Mouse (Mus musculus) heart, embryonic 16.5 days (tissue): Measurements from ENCODE around the gene AI661453. TPM values are rescaled to one million over a fixed set of nuclear protein-coding genes. Genes with fewer than 3 reads are reported as not detected.
"Not testable (repeated sequence)": the region's sequence is repeated elsewhere in the genome, so short reads cannot be mapped to it uniquely, and the experiment has no call there.

Experiments used
- ATAC-seq: fragments of 200-750 bp; cut with Nextera tagmentation; replicated peaks from 2 replicates; pipeline ENCODE4 v1.8.0; 2017; ENCODE audit warnings: moderate number of reproducible peaks; ENCODE audit not compliant: insufficient read depth, low FRiP score; ENCODE audit errors: extremely low read depth
- H3K27ac ChIP-seq: fragments of 300-500 bp; sonication (generic); 2 replicates; pipeline ENCODE4 v1.5.1; 2014; ENCODE audit warnings: mild to moderate bottlenecking, low read length, control low read depth, moderate library complexity
- H3K27me3 ChIP-seq: fragments of 300-500 bp; sonication (generic); 2 replicates; pipeline ENCODE4 v1.6.1; 2014; ENCODE audit warnings: low read length, mixed read lengths; ENCODE audit not compliant: control insufficient read depth, insufficient read depth
- H3K36me3 ChIP-seq: fragments of 300-500 bp; sonication (generic); 2 replicates; pipeline ENCODE4 v1.6.1; 2014; ENCODE audit not compliant: control insufficient read depth, insufficient read depth
- H3K4me1 ChIP-seq: fragments of 300-500 bp; sonication (generic); 2 replicates; pipeline ENCODE4 v1.6.1; 2014; ENCODE audit warnings: low read length, mixed read lengths; ENCODE audit not compliant: control insufficient read depth, insufficient read depth
- H3K4me2 ChIP-seq: fragments of 300-500 bp; sonication (generic); 2 replicates; pipeline ENCODE4 v1.6.1; 2014; ENCODE audit warnings: low read depth, mild to moderate bottlenecking, control low read depth, low read length
- H3K4me3 ChIP-seq: fragments of 300-500 bp; sonication (generic); 2 replicates; pipeline ENCODE4 v1.5.1; 2014; ENCODE audit warnings: mild to moderate bottlenecking, control low read depth, low read length
- H3K9ac ChIP-seq: fragments of 300-500 bp; sonication (generic); 2 replicates; pipeline ENCODE4 v1.6.1; 2014; ENCODE audit warnings: low read length, control low read depth
- H3K9me3 ChIP-seq: fragments of 300-500 bp; sonication (generic); replicated peaks from 2 replicates; pipeline ENCODE4 v1.6.1; 2016; ENCODE audit warnings: low read length; ENCODE audit not compliant: control insufficient read depth
- WGBS: fragments of 180-500 bp; shearing (Covaris S2); extraction: QIAGEN DNeasy Blood & Tissue Kit; methylation state at CpG from one replicate; pipeline ENCODE4 v1.1.7; 2014; 5-methylcytosine and 5-hydroxymethylcytosine counted together
- polyA plus RNA-seq: library from polyadenylated mRNA; unstranded; fragments of >200 nt; fragmentation: Nextera tagmentation; extraction: Ambion mirVana; gene quantifications from 2 replicates; pipeline ENCODE4 v1.2.1, GENCODE M21; 2015

Gene AI661453
- polyA plus RNA-seq, 1 experiment from 2014 or later: 0.77 TPM

- H3K27ac ChIP-seq: 0 out of 2 replicates have a peak overlapping the region, but pooled peaks have one; percentile 9
- H3K4me3 ChIP-seq: peak overlapping the region; percentile 90
- H3K9ac ChIP-seq: peak overlapping the region; percentile 91
- H3K9me3 ChIP-seq: no peaks in the 10 kb centered on the region
- peak; percentile 4; the same call in 1 of the 2 replicates for ATAC-seq
- no peaks in the 10 kb centered on the region for H3K27me3 ChIP-seq
- H3K4me1 ChIP-seq: peaks cover 22% of the 10 kb centered on the region
- peak overlapping the region; percentile 91 for H3K4me2 ChIP-seq
- peaks cover 20% of the 10 kb centered on the region for H3K36me3 ChIP-seq
- WGBS: 8% methylated on average over 11 of the region's 11 CpGs
Observed at GRCm38 (mm10) chr17:47501531-47501930, 65.1 kb downstream of the AI661453 start.

DNA sequence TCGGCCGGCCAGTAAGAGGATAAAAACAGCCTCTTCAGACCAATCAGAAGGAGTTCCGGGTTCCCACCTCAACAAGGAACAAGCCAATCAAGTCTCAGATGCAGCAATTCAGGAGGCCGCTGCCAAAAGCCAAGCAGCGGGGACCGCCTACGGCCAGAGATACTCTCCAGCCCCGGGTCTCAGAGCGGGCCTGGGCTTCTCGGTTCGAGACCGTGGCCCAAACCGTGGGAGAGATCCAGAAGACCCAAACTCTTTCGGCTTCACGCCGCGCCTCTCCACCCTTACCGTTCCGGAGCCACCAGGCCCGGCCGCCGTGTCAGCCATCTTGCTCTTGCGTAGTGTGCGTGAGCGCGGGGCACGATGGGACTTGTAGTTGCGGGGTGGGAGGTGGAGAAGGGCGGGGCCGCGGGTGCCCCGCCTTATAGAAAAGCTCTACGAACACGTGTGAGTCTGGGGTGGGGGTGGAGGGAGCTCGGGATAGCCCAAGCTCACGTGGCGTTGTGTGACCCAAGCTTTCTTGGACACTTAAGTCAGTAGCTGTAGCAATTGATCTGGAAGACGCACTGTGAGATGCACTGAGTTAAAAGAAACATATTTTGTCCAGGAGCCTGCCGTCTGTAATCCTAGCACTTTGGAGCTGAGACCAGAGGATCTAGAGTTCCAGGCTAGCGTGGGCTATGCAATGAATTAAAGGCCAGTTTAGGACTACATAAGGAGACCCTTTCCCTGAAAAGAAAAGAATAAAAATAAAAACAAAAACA lies 65.7 kb downstream of the AI661453 start, which contains the start of gene Taf8:
Gene Taf8, minus strand, starts transcription at position 347 of the 761 bp plus-strand sequence.
- H3K9me3 ChIP-seq: no peaks in the 10 kb centered on the region
- ATAC-seq: peak; percentile 94
- WGBS: 2% methylated on average over 40 of the region's 40 CpGs
- no peaks in the 10 kb centered on the region for H3K27me3 ChIP-seq
- peak within 1 kb of the TSS; percentile 91 for H3K9ac ChIP-seq
- H3K4me3 ChIP-seq: peak within 1 kb of the TSS; percentile 90
- peaks cover 22% of the 10 kb centered on the region for H3K4me1 ChIP-seq
- H3K4me2 ChIP-seq: peak within 1 kb of the TSS; percentile 91
- peak within 1 kb of the TSS; percentile 87 for H3K27ac ChIP-seq
- H3K36me3 ChIP-seq: peaks cover 15% of the 10 kb centered on the region

GRCm38 (mm10) chr17:47502707-47503045 lies 66.3 kb downstream of the AI661453 start:
- WGBS: 79% methylated on average over 6 of the region's 6 CpGs
- H3K9me3 ChIP-seq, H3K27me3 ChIP-seq, ATAC-seq, H3K4me3 ChIP-seq: not testable (repeated sequence)
- H3K36me3 ChIP-seq: peaks cover 12% of the 10 kb centered on the region
- 0 out of 2 replicates have a peak overlapping the region, but pooled peaks have one; percentile 24 for H3K9ac ChIP-seq
- peak overlapping the region; percentile 91; the same call in 1 of the 2 replicates for H3K4me2 ChIP-seq
- peaks cover 24% of the 10 kb centered on the region for H3K4me1 ChIP-seq
- H3K27ac ChIP-seq: peak overlapping the region; percentile 87

DNA sequence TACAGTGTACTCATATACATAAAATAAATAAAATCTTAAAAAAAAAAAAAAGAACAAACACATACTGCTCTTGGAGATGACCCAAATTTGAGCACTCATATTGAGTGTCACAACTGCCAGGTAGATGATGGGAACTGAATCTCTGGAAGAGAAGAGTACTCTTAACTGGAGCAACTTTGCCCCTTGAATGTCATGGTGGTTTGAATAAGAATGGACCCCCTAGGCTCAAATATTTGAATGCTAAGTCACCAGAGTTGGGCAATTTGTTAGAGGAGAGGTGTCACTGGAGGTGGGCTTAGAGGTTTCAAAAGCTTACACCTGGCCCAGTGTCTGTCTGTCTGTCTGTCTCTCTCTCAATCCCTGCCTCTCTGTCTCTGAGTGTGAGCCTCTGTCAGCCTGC lies 67.3 kb downstream of the AI661453 start:
- Histone ChIP-seq H3K4me1 (peaks cover 31% of the 10 kb centered on the region), H3K9ac (no peak overlapping the region), H3K27ac (no peak overlapping the region), H3K4me3 (no peak overlapping the region), H3K27me3 (no peaks in the 10 kb centered on the region), H3K4me2 (no peak overlapping the region), H3K36me3 (peaks cover 5% of the 10 kb centered on the region), H3K9me3 (no peaks in the 10 kb centered on the region)
- ATAC-seq: no peak

DNA sequence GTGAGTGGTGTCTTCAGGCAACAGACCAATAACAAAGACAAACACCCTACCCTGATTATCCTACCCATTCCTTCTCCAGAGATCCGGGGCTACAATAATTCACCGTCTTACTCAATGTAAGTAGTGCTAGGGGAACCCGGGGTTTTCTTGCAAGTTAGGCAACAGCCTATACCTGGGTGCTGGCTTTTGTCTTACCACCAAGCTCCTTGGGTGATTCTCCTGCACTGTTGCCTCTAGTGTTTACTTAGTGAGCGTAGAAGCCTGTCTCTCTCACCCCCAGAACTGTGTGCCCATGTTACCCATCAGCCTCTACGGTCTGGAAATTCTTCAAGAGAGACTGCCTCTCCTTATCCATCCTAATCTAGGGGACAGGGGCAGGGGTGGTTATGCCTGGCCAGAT lies 67.8 kb downstream of the AI661453 start:
- H3K9ac ChIP-seq: peak overlapping the region; percentile 77
- 60% methylated on average over 5 of the region's 5 CpGs for WGBS
- no peaks in the 10 kb centered on the region for H3K9me3 ChIP-seq
- H3K27ac ChIP-seq: peak overlapping the region; percentile 58; the same call in 1 of the 2 replicates
- no peaks in the 10 kb centered on the region for H3K27me3 ChIP-seq
- peak overlapping the region; percentile 77 for H3K4me2 ChIP-seq
- peak overlapping the region; percentile 55 for H3K4me3 ChIP-seq
- ATAC-seq: no peak
- H3K4me1 ChIP-seq: peaks cover 34% of the 10 kb centered on the region
- peaks cover 5% of the 10 kb centered on the region for H3K36me3 ChIP-seq

DNA sequence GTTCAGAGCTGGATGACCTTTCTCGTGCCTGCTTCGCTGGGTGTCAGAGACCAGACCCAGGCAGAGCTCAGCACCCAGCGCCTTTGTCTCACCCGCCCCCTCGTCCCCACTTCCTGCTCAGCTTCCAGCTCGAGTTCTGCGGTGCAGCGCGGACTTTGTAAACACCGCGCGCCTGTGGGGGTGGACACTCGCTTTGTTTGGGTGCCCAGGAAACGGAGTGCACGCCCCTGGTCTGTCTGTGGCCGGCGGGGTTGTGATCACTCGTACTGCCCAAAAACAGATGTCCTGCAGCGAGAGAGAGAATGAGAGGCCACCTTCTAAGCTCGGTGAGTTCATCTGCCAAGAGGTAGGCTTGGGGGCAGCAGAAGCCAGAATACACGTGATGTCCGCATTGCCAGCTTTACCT lies 68.5 kb downstream of the AI661453 start, which contains the start of gene Ccnd3:
Gene Ccnd3, plus strand, starts transcription at position 111 of the 406 bp plus-strand sequence.
- H3K4me2 ChIP-seq: peak within 1 kb of the TSS; percentile 77
- no peaks in the 10 kb centered on the region for H3K27me3 ChIP-seq
- no peaks in the 10 kb centered on the region for H3K9me3 ChIP-seq
- 1% methylated on average over 22 of the region's 22 CpGs for WGBS
- ATAC-seq: no peak; the same call in 1 of the 2 replicates
- H3K4me1 ChIP-seq: peaks cover 34% of the 10 kb centered on the region
- H3K9ac ChIP-seq: peak within 1 kb of the TSS; percentile 77
- peak within 1 kb of the TSS; percentile 58 for H3K27ac ChIP-seq
- peak within 1 kb of the TSS; percentile 55 for H3K4me3 ChIP-seq
- H3K36me3 ChIP-seq: peaks cover 3% of the 10 kb centered on the region; the same call in 1 of the 2 replicates

- peak overlapping the region; percentile 77 for H3K4me2 ChIP-seq
- WGBS: 49% methylated on average over 2 of the region's 2 CpGs
- no peaks in the 10 kb centered on the region for H3K36me3 ChIP-seq
- H3K4me3 ChIP-seq: peak overlapping the region; percentile 55
- no peaks in the 10 kb centered on the region for H3K27me3 ChIP-seq
- no peaks in the 10 kb centered on the region for H3K9me3 ChIP-seq
- H3K9ac ChIP-seq: peak overlapping the region; percentile 77
- H3K4me1 ChIP-seq: peaks cover 34% of the 10 kb centered on the region
- peak overlapping the region; percentile 58 for H3K27ac ChIP-seq
- ATAC-seq: no peak
Observed at GRCm38 (mm10) chr17:47505566-47505965, 69.2 kb downstream of the AI661453 start.

GRCm38 (mm10) chr17:47506042-47506441 lies 69.6 kb downstream of the AI661453 start:
- peaks cover 35% of the 10 kb centered on the region for H3K4me1 ChIP-seq

GRCm38 (mm10) chr17:47506697-47507096 lies 70.3 kb downstream of the AI661453 start:
- ATAC-seq: no peak
- Histone ChIP-seq H3K27ac (no peak overlapping the region), H3K9me3 (no peaks in the 10 kb centered on the region), H3K4me2 (no peak overlapping the region), H3K4me1 (peaks cover 34% of the 10 kb centered on the region), H3K4me3 (no peak overlapping the region), H3K27me3 (no peaks in the 10 kb centered on the region), H3K36me3 (no peaks in the 10 kb centered on the region), H3K9ac (no peak overlapping the region)
- 84% methylated on average over 4 of the region's 4 CpGs for whole genome bisulfite sequencing

More at GRCm38 (mm10) chr17:47506042-47506441, 69.6 kb downstream of the AI661453 start:
- no peaks in the 10 kb centered on the region for H3K27me3 ChIP-seq
- H3K27ac ChIP-seq: no peak overlapping the region
- H3K4me3 ChIP-seq: peak overlapping the region; percentile 55; the same call in 1 of the 2 replicates
- no peaks in the 10 kb centered on the region for H3K36me3 ChIP-seq
- WGBS: 91% methylated on average over 1 of the region's 1 CpGs
- H3K9ac ChIP-seq: no peak overlapping the region; the same call in 1 of the 2 replicates
- peak overlapping the region; percentile 77; the same call in 1 of the 2 replicates for H3K4me2 ChIP-seq
- no peaks in the 10 kb centered on the region for H3K9me3 ChIP-seq
- no peak for ATAC-seq
